Mouse (Mus musculus): ENCODE measurements around the gene Krtap31-1.

GRCm38 (mm10) chr11:99907620-99908019 lies at the start of gene Krtap31-1:
- TF ChIP-seq CTCF (IDR thresholded peaks at IDR 0.05; ENCODE audit: borderline replicate concordance, insufficient read depth, low read depth, low read length) (no peak), POLR2A (IDR thresholded peaks at IDR 0.05; ENCODE audit: borderline replicate concordance, insufficient read depth, low read length) (no peak)

Measured in cerebellum, adult 2 months (tissue).